Mouse (Mus musculus): Measurements from ENCODE around the gene Tubgcp2. TPM values are rescaled to one million over a fixed set of nuclear protein-coding genes. Genes with fewer than 3 reads are reported as not detected.

Tubgcp2 gene
- total and polyA plus RNA-seq, 3 experiments: 42.5 to 50.4 (median 46.7) TPM

DNA sequence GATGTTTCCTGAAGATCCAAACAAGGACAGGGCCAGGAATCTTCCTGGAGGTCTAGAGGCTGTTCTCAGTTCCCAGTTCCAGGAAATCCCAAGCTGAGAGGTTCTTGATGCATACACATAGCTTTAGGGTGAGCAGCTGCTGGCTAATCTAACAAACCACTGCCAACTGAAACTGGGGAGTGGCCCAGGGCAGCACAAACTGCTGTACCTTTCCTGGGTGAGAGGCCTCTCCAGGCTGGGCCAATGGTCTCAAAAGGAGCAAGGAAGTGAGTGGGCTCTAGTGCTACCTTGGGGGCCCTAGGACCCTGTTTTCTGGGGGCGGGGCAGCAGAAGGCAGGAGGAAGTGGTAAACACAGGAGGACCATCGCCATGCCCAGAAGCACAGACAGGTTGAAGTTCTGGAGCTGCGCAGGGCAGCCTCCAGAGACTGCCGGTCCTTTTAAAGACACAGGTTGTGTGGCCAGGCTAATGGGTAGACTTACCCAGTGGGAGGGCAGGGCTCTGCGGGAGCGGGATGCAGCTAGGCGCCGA, 45.5 kb downstream of the Tubgcp2 start:
- Histone ChIP-seq H3K4me2 (ENCODE audit: insufficient read depth, low read depth, poor library complexity, severe bottlenecking) (peak overlapping the region; percentile 69), H3K4me1 (ENCODE audit: control insufficient read depth in 1 of 2, insufficient read depth in 2 of 2) (peaks cover 25 to 67% of the 10 kb centered on the region in 2 experiments), H3K27me3 (replicated peaks) (no peaks in the 10 kb centered on the region), H3K9me3 (replicated peaks; ENCODE audit: low read length) (no peaks in the 10 kb centered on the region), H3K9ac (ENCODE audit: insufficient read depth, low read depth) (peak overlapping the region; percentile 72), H3K79me2 (replicated peaks; ENCODE audit: control insufficient read depth, extremely low read depth, insufficient read depth, poor library complexity, severe bottlenecking) (peaks cover 26% of the 10 kb centered on the region), H3K4me3 (replicated peaks in 1 of 3; ENCODE audit: low read depth in 2 of 3, low read length in 2 of 3, poor library complexity in 1 of 3) (peak overlapping the region; percentile 68 to 79 (median 68)), H3K27ac (ENCODE audit: insufficient read depth, low read depth) (peak overlapping the region; percentile 63; the same call in 1 of the 2 replicates), H3K36me3 (replicated peaks in 1 of 2; ENCODE audit: control insufficient read depth in 1 of 2, insufficient read depth in 1 of 2, low read length in 1 of 2) (peaks cover 44 to 60% of the 10 kb centered on the region in 2 experiments)
- in situ Hi-C loops (cut with MboI; ENCODE audit: low pct_ligation_motif_present, low pct_unique_long_range_greater_than_20kb, low sequenced_read_pairs): loop anchor here (5.0 to 10.0 kb wide), 2 partner anchors 79 to 144 kb away; partner anchors contain the start of gene Mtg1
- dilution Hi-C loops (cut with MboI; ENCODE audit: extremely low pct_ligation_motif_present, extremely low pct_unique_long_range_greater_than_20kb, low sequenced_read_pairs): no loop called here
- TF ChIP-seq EP300 (IDR thresholded peaks at IDR 0.05; ENCODE audit: low read length) (no peak), CHD1 (IDR thresholded peaks at IDR 0.05; ENCODE audit: low read depth, low read length) (no peak), POLR2A (IDR thresholded peaks at IDR 0.05; ENCODE audit: low read depth, low read length) (0 out of 2 replicates have a peak, but pooled peaks have one; percentile 29), NRF1 (IDR thresholded peaks at IDR 0.05; ENCODE audit: low read depth, low read length) (peak; percentile 50; the same call in 1 of the 2 replicates), MXI1 (IDR thresholded peaks at IDR 0.05; ENCODE audit: low read depth, low read length) (peak; percentile 46; the same call in 1 of the 2 replicates), SIN3A (IDR thresholded peaks at IDR 0.05; ENCODE audit: low read length) (peak; percentile 52; the same call in 1 of the 2 replicates), ZMIZ1 (IDR thresholded peaks at IDR 0.05; ENCODE audit: low read depth, low read length) (0 out of 2 replicates have a peak, but pooled peaks have one; percentile 20), ELF1 (IDR thresholded peaks at IDR 0.05; ENCODE audit: low read depth, low read length) (peak; percentile 53; the same call in 1 of the 2 replicates)
- DNase-seq (ENCODE audit: extremely low read depth): peak; percentile 32

DNA sequence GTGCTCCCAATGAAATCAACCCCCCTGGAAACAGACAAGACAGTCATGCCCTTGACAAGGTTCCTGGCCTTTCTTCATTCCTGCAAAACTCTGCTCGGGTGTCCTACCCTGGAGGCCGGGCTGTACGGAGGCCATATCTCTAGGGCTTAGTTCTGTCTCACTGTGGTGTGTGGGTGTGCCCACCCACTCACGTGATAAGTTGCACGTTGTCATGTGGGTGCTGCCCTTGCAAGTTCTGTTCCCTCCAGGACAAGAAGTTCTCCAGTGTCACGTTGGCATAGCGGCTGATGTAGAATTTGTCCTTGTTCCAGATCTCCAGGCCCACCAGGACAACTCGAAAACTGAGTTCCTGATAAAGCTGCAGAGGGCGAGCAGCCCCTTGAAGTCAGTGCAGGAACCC, 48.2 kb downstream of the Tubgcp2 start:
- Histone ChIP-seq H3K27me3 (replicated peaks) (no peaks in the 10 kb centered on the region), H3K9me3 (replicated peaks; ENCODE audit: low read length) (no peaks in the 10 kb centered on the region), H3K4me2 (ENCODE audit: insufficient read depth, low read depth, poor library complexity, severe bottlenecking) (no peak overlapping the region), H3K4me1 (ENCODE audit: control insufficient read depth in 1 of 2, insufficient read depth in 2 of 2) (peaks cover 13 to 60% of the 10 kb centered on the region in 2 experiments), H3K9ac (ENCODE audit: insufficient read depth, low read depth) (no peak overlapping the region), H3K36me3 (replicated peaks in 1 of 2; ENCODE audit: control insufficient read depth in 1 of 2, insufficient read depth in 1 of 2, low read length in 1 of 2) (peaks cover 66 to 74% of the 10 kb centered on the region in 2 experiments), H3K79me2 (replicated peaks; ENCODE audit: control insufficient read depth, extremely low read depth, insufficient read depth, poor library complexity, severe bottlenecking) (peaks cover 26% of the 10 kb centered on the region), H3K27ac (ENCODE audit: insufficient read depth, low read depth) (no peak overlapping the region), H3K4me3 (replicated peaks in 1 of 3; ENCODE audit: low read depth in 2 of 3, low read length in 2 of 3, poor library complexity in 1 of 3) (no peak overlapping the region)
- dilution Hi-C loops (cut with MboI; ENCODE audit: extremely low pct_ligation_motif_present, extremely low pct_unique_long_range_greater_than_20kb, low sequenced_read_pairs) (no loop called here), in situ Hi-C loops (cut with MboI; ENCODE audit: low pct_ligation_motif_present, low pct_unique_long_range_greater_than_20kb, low sequenced_read_pairs) (no loop called here)
- no peak for DNase-seq (ENCODE audit: extremely low read depth)
- no peak for TF ChIP-seq ZC3H11A (IDR thresholded peaks at IDR 0.05; ENCODE audit: low read depth, low read length)
- no peak for TF ChIP-seq TCF12 (IDR thresholded peaks at IDR 0.05; ENCODE audit: low read depth, low read length)
- TF ChIP-seq RAD21 (IDR thresholded peaks at IDR 0.05; ENCODE audit: low read depth, low read length): no peak
- TF ChIP-seq ELF1 (IDR thresholded peaks at IDR 0.05; ENCODE audit: low read depth, low read length): no peak
- TF ChIP-seq RCOR1 (conservative IDR thresholded peaks at IDR 0.05; ENCODE audit: low read depth, low read length): no peak
- no peak for TF ChIP-seq GABPA (IDR thresholded peaks at IDR 0.05; ENCODE audit: insufficient replicate concordance, low read depth, low read length)
- no peak for TF ChIP-seq ZKSCAN1 (IDR thresholded peaks at IDR 0.05; ENCODE audit: borderline replicate concordance, low read depth, low read length)
- no peak for TF ChIP-seq MXI1 (IDR thresholded peaks at IDR 0.05; ENCODE audit: low read depth, low read length)
- TF ChIP-seq IRF4 (IDR thresholded peaks at IDR 0.05; ENCODE audit: low read depth, low read length): no peak
- TF ChIP-seq MAFK (IDR thresholded peaks at IDR 0.05; ENCODE audit: insufficient replicate concordance, low read length): no peak
- no peak for TF ChIP-seq NELFE (IDR thresholded peaks at IDR 0.05; ENCODE audit: low read depth, low read length)
- TF ChIP-seq CHD2 (IDR thresholded peaks at IDR 0.05; ENCODE audit: low read length): no peak
- TF ChIP-seq ZNF384 (IDR thresholded peaks at IDR 0.05; ENCODE audit: low read depth, low read length): no peak
- no peak for TF ChIP-seq BHLHE40 (IDR thresholded peaks at IDR 0.05; ENCODE audit: low read depth, low read length)
- no peak for TF ChIP-seq JUND (conservative IDR thresholded peaks at IDR 0.05; ENCODE audit: low read depth, low read length)
- no peak for TF ChIP-seq TBP (conservative IDR thresholded peaks at IDR 0.05; ENCODE audit: low read depth, low read length)
- no peak for TF ChIP-seq MEF2A (IDR thresholded peaks at IDR 0.05; ENCODE audit: borderline replicate concordance, low read depth, low read length)
- no peak for TF ChIP-seq PAX5 (IDR thresholded peaks at IDR 0.05; ENCODE audit: low read length)
- no peak for TF ChIP-seq USF2 (conservative IDR thresholded peaks at IDR 0.05; ENCODE audit: low read depth, low read length)
- no peak for TF ChIP-seq SIN3A (IDR thresholded peaks at IDR 0.05; ENCODE audit: low read length)

Measured in CH12.LX (cell line).